Mouse (Mus musculus) megakaryocyte, embryonic 14.5 days (primary cell): Measurements from ENCODE around the gene Aqp12. TPM values are rescaled to one million over a fixed set of nuclear protein-coding genes. Genes with fewer than 3 reads are reported as not detected.
A peak's percentile ranks its signal among the peaks of the same experiment; 100 is the strongest.

Source experiments
- H3K27me3 ChIP-seq: replicated peaks from 2 replicates; pipeline ENCODE3; 2012; ENCODE audit warnings: inconsistent platforms
- H3K36me3 ChIP-seq: replicated peaks from 2 replicates; pipeline ENCODE3; 2012; ENCODE audit warnings: low read length, inconsistent platforms, mixed read lengths
- H3K4me1 ChIP-seq: 2 replicates; pipeline ENCODE4 v1.6.1; 2012; ENCODE audit warnings: inconsistent platforms
- H3K4me3 ChIP-seq: replicated peaks from 2 replicates; pipeline ENCODE3; 2012; ENCODE audit warnings: moderate library complexity, mild to moderate bottlenecking, inconsistent platforms
- H3K9me3 ChIP-seq: 2 replicates; pipeline ENCODE4 v1.6.1; 2012; ENCODE audit warnings: inconsistent platforms
- FLI1 ChIP-seq: IDR thresholded peaks from 2 replicates; pipeline ENCODE4 v1.6.1; 2012; ENCODE audit warnings: low read length, inconsistent platforms, mixed read lengths
- GATA1 ChIP-seq: IDR thresholded peaks from 3 replicates; pipeline ENCODE4 v1.6.1; 2012; ENCODE audit warnings: mixed read lengths, low read length, inconsistent platforms, borderline replicate concordance
- polyA plus RNA-seq: library from polyadenylated mRNA; stranded (reverse); fragments of >175 nt; gene quantifications from 2 replicates; pipeline ENCODE4 v1.2.3, GENCODE M21; 2012; ENCODE audit warnings: low replicate concordance; ENCODE audit not compliant: insufficient read depth

Gene Aqp12
- polyA plus RNA-seq, 1 experiment, result 0.39 TPM

DNA sequence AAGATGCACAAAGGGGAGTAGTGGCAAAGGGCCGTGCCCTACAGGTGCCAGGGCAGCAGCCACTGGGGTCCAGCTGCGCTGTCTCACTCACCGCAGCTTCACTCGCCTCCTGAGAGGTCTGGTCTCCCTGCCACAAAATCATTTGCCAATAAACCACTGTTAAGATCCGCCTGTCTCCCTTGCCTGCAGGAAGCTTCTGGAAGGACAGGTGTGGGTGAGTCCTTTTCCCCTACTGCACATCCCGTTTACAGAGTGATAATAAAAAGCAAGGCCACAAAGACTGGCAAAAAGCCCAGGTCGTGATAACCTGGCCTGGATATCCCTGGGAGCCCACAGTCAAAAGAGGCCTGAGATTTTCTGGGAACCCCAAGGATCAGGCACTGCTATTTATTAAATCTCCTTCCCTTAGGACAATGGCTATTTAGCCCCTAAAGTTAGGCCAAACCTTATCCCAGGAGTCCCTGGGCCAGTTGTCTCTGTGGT, 6.0 kb downstream of the Aqp12 start:
- Histone ChIP-seq H3K4me3 (no peak overlapping the region), H3K36me3 (no peaks in the 10 kb centered on the region), H3K4me1 (peaks cover 16% of the 10 kb centered on the region), H3K27me3 (peaks cover 48% of the 10 kb centered on the region), H3K9me3 (no peaks in the 10 kb centered on the region)
- TF ChIP-seq GATA1, result no peak
- TF ChIP-seq FLI1, result no peak

DNA sequence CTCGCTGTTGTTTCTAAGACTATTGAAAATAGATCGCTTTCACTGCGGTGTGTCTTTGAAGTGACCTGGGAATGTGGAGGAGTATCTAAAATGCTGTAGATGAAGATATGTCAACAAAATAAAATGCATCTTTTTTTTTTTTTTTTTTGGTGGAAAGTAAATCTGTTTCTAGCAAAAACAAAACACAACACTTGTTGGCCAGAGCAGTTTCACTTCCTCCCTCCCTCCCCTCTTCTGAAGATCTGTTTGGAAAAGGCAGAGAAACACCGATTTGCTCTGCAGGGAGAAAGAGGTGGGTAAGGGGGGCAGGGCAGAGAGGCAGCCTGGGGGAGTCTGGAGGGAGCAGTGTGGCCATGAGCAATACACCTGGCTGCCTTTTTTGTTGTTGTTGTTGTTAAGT, 7.2 kb downstream of the Aqp12 start:
- H3K36me3 ChIP-seq, result no peaks in the 10 kb centered on the region
- H3K9me3 ChIP-seq, result no peaks in the 10 kb centered on the region
- TF ChIP-seq FLI1, result no peak
- TF ChIP-seq GATA1, result no peak
- peaks cover 45% of the 10 kb centered on the region for H3K27me3 ChIP-seq
- no peak overlapping the region for H3K4me3 ChIP-seq
- peaks cover 10% of the 10 kb centered on the region for H3K4me1 ChIP-seq

DNA sequence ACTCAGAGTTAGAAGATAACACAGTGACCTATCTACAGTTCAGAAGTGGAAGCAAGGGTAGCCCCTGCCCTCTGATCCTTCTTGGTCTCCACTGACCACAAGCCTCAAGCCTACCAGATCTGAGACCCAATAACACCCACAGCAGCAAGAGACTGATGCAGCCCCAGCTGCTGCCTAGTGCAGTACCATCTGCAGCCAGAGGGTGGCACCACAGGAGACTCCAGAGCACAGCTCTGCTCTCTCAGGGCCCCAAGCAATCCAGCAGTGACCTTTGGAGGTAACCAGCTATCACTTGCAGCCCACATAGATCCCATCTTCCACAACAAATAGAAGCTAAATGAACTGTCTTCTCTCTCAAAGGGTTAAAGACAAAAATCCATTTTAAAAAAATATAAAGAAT, 8.3 kb downstream of the Aqp12 start:
- peaks cover 3% of the 10 kb centered on the region for H3K4me1 ChIP-seq
- TF ChIP-seq FLI1, result no peak
- peaks cover 42% of the 10 kb centered on the region for H3K27me3 ChIP-seq
- H3K4me3 ChIP-seq, result no peak overlapping the region
- no peaks in the 10 kb centered on the region for H3K36me3 ChIP-seq
- H3K9me3 ChIP-seq, result no peaks in the 10 kb centered on the region

DNA sequence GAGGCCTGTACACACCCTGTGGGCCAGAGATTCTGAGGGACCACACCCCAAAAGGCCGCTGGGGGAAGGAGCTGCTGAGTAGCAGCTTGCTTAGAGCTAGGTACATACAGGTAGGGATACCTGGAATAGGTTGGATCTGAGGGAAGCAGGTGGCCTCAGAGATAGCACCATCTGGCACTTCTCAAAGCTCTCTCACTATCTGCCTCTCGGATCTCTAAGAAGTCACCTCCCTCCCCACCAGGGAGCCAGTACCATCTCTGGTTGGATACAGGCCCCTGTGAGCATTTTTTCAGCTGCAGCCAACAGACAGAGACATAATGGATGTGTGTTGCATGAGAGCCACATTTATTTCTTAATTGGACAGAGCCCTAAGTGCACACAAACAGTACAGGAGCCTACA, 9.0 kb downstream of the Aqp12 start:
- H3K4me1 ChIP-seq, result no peaks in the 10 kb centered on the region; the same call in 1 of the 2 replicates
- H3K36me3 ChIP-seq, result no peaks in the 10 kb centered on the region
- H3K4me3 ChIP-seq, result no peak overlapping the region
- no peaks in the 10 kb centered on the region for H3K9me3 ChIP-seq
- peaks cover 43% of the 10 kb centered on the region for H3K27me3 ChIP-seq
- no peak for TF ChIP-seq FLI1
- no peak for TF ChIP-seq GATA1

DNA sequence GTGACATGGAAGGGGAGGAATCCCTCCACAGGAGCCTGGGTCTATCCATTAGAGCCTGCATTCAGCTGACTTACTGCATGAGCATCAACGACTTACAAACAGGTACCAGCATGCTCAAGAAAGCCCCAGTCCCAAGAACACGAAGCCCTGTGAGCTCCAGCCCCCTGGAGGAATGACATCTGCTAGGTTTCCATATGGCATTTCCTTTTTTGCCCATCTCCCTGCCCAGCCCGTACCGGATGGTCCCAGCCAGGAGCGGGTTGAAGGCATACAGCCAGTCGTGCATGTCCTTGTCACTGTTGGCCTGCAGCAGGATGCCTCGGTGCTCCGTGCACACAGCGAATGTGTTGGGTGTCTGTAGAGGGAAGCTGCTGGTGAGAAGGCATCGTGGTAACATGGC, 12.6 kb downstream of the Aqp12 start:
- no peaks in the 10 kb centered on the region; the same call in 1 of the 2 replicates for H3K4me1 ChIP-seq
- no peaks in the 10 kb centered on the region for H3K36me3 ChIP-seq
- H3K4me3 ChIP-seq, result peak overlapping the region; percentile 0
- peaks cover 62% of the 10 kb centered on the region for H3K27me3 ChIP-seq
- no peaks in the 10 kb centered on the region for H3K9me3 ChIP-seq
- TF ChIP-seq FLI1 (no peak), GATA1 (no peak)

DNA sequence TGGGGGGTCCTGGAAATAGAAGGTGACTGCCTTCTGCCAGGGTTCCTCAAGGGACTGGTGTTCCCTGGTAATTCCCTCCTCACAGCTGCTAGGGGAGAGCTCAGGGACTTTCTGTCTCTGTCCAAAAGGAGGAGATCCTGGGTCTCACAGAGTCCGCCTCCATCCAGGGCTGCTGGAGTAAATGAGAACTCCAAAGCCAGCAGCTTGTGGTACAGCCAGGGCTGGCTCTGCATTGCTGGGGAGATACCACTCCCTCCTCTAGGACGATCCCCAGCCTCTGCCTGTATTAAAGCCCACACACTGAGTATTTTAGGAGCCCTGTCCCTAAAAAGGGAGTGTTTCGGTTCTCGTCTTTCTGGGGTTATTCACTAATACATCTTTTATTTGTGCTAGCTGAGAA, 14.5 kb downstream of the Aqp12 start:
- Histone ChIP-seq H3K4me3 (no peak overlapping the region), H3K36me3 (no peaks in the 10 kb centered on the region), H3K4me1 (no peaks in the 10 kb centered on the region; the same call in 1 of the 2 replicates), H3K9me3 (no peaks in the 10 kb centered on the region), H3K27me3 (peaks cover 76% of the 10 kb centered on the region)
- TF ChIP-seq GATA1, result no peak
- TF ChIP-seq FLI1, result no peak

DNA sequence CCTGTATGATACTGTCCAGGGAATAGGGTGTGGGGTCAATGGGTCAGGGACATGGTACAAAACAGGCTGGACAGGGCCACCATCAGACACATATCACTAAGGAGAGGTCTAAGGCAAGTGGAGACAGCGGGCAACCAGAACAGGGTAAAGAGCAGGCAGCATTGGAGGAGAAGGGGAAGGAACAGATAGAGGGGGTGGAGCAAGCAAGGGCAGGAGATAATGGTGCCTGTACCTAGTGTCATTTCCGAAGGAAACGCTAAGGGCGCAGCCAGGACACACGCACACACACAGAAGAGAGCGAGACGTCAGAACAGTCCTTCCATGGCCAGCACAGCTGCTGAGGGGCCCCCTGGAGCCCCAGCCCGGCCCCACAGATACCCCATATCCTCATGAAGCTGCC, 20.5 kb downstream of the Aqp12 start:
- Histone ChIP-seq H3K27me3 (peaks cover 66% of the 10 kb centered on the region), H3K4me3 (no peak overlapping the region), H3K36me3 (no peaks in the 10 kb centered on the region), H3K4me1 (no peaks in the 10 kb centered on the region; the same call in 1 of the 2 replicates), H3K9me3 (0 out of 2 replicates have a peak, but pooled peaks cover 4% of the 10 kb centered on the region)
- TF ChIP-seq GATA1, result no peak
- no peak for TF ChIP-seq FLI1

DNA sequence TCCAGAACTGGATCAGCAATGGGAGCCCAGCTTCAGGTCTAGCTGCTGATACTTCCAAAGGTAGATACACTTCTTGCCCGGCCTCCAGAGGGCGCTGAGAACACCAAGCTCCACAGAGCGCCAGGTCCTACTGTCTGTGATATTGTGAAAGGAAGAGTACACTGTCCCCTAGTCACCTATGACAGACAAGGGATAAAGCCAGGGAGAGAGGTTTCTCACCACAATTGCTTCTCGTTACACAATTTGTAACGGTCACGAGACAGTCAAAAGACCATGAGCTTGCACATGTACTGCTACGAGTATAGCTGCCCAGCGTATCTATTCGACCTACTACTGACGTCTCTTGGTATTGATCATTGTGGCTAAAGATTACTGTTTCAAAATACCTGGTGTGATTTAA, 23.3 kb downstream of the Aqp12 start:
- Histone ChIP-seq H3K36me3 (no peaks in the 10 kb centered on the region), H3K4me3 (no peak overlapping the region), H3K4me1 (no peaks in the 10 kb centered on the region), H3K9me3 (0 out of 2 replicates have a peak, but pooled peaks cover 4% of the 10 kb centered on the region), H3K27me3 (peaks cover 55% of the 10 kb centered on the region)
- TF ChIP-seq FLI1 (no peak), GATA1 (no peak)

DNA sequence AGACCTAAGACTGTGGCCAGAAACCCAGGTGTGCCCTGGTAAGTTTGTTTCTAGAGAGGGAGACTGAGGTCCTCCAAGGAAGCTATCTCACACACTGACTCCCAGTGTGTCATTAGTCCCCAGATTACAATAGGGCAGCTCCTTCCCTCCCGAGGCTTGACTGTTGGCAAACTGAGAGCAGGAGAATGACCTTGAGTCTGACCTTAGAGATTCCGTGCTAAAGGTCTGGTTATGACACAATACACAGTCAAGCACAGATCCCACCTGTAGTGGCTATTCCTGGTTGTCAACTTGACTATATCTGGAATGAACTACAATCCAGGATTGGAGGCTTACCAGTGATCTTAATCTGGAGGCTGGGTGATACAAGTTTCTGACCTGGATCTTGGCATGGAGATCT, 23.9 kb downstream of the Aqp12 start:
- Histone ChIP-seq H3K9me3 (0 out of 2 replicates have a peak, but pooled peaks cover 4% of the 10 kb centered on the region), H3K4me1 (no peaks in the 10 kb centered on the region), H3K4me3 (no peak overlapping the region), H3K36me3 (no peaks in the 10 kb centered on the region), H3K27me3 (peaks cover 51% of the 10 kb centered on the region)
- TF ChIP-seq FLI1, result no peak
- TF ChIP-seq GATA1, result no peak

DNA sequence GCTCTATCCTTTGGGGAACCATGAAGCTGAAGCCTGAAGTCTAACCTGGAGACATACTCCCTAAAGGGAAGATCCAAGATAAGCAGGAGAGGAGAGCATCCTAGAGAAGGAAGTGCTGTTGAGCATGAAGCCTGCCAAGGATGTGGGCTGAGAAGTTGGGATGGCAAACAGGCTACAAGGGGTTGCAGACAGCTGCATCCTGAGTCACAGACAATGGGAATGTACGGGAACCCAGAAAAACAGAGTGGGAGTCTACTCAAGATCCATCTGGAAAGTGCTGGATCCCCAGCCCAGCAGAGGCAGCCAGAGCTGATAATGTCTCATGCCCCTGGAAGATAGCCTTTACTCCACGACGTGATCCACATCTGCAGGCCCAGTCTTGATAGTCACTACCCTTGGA, 25.1 kb downstream of the Aqp12 start:
- no peak for TF ChIP-seq FLI1
- no peak for TF ChIP-seq GATA1
- H3K4me3 ChIP-seq, result no peak overlapping the region
- no peaks in the 10 kb centered on the region for H3K4me1 ChIP-seq
- H3K9me3 ChIP-seq, result 0 out of 2 replicates have a peak, but pooled peaks cover 4% of the 10 kb centered on the region
- H3K27me3 ChIP-seq, result peaks cover 49% of the 10 kb centered on the region
- no peaks in the 10 kb centered on the region for H3K36me3 ChIP-seq

DNA sequence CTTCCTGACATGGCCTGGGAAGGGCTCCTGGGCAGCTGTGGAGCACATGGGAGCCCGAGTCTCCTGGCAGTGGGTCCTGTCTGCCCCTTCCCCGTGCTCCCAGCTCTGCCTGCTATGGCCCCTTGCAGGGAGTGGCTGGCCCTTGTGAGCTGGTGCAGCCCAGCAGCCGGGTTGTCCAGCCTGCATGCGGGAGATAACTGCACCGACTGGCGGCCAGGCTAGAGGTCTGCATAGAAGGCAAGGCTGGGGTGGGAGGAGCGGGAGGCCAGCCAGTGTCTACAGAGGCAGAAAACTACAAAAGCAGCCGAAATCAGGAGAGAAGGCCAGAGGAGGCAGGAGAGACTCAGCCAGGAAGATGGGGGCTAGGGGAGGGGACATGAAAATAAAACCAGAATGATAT, 27.9 kb downstream of the Aqp12 start:
- peaks cover 3% of the 10 kb centered on the region; the same call in 1 of the 2 replicates for H3K4me1 ChIP-seq
- H3K27me3 ChIP-seq, result peaks cover 43% of the 10 kb centered on the region
- no peaks in the 10 kb centered on the region for H3K36me3 ChIP-seq
- H3K9me3 ChIP-seq, result peaks cover 11% of the 10 kb centered on the region
- no peak overlapping the region for H3K4me3 ChIP-seq
- TF ChIP-seq GATA1, result no peak
- no peak for TF ChIP-seq FLI1
